Mouse (Mus musculus) kidney, adult 2 months (tissue): ENCODE measurements at regions not wholly inside any gene's neighbourhood (a gene's known extent, or its start where the extent isn't known, plus 50 kb on each side); places are given as distances from the start of the nearest gene placed in this dataset.

Experiments used
- CTCF ChIP-seq: fragments of 200-500 bp; conservative IDR thresholded peaks from 2 replicates; pipeline ENCODE4 v1.5.1; 2011; ENCODE audit warnings: low read depth, mild to moderate bottlenecking, control low read depth, low read length, moderate library complexity, mixed read lengths; ENCODE audit not compliant: insufficient read depth, insufficient read length
- POLR2A ChIP-seq: fragments of 200-500 bp; IDR thresholded peaks from one replicate; pipeline ENCODE4 v1.6.1; 2011; ENCODE audit warnings: low read depth, low read length, control low read depth

GRCm38 (mm10) chr6:35759606-35760246 lies 220.0 kb upstream of the Mtpn start:
- TF ChIP-seq CTCF (no peak), POLR2A (no peak)
